Mouse (Mus musculus) gastrocnemius, adult 18-20 months (tissue): ENCODE data around the gene D130052B06Rik. TPM values are rescaled to one million over a fixed set of nuclear protein-coding genes. Genes with fewer than 3 reads are reported as not detected.
A peak's percentile ranks its signal among the peaks of the same experiment; 100 is the strongest.

Source experiments
- DNase-seq: peaks from one replicate; pipeline ENCODE4 v3.0.0; 2021; ENCODE audit warnings: low spot score
- long read RNA-seq, 2 experiments: library from polyadenylated mRNA; stranded (forward); transcript quantifications; one replicate each; pipeline ENCODE4 v2.0.0; 2021
- total RNA-seq, 2 experiments: library from RNA; stranded (reverse); gene quantifications; 2 replicates each; pipeline ENCODE4 v1.2.3; 2021

Gene D130052B06Rik
- total RNA-seq: not detected
- long read RNA-seq, experiment 1: 0 reads
- long read RNA-seq, experiment 2: 0 reads

- no peak for DNase-seq
Measured at GRCm38 (mm10) chr11:33598986-33599385, at the start of gene D130052B06Rik. TSS of gene D130052B06Rik (plus strand) at chr11:33599302.

GRCm38 (mm10) chr11:33550861-33551560 lies 48.1 kb upstream of the D130052B06Rik start:
- DNase-seq: no peak

GRCm38 (mm10) chr11:33554123-33554522 lies 45.0 kb upstream of the D130052B06Rik start:
- DNase-seq: no peak

GRCm38 (mm10) chr11:33563921-33564320 lies 35.2 kb upstream of the D130052B06Rik start:
- DNase-seq: no peak

- no peak for DNase-seq
Measured at GRCm38 (mm10) chr11:33570413-33570812, 28.7 kb upstream of the D130052B06Rik start.

- DNase-seq: no peak
Measured at GRCm38 (mm10) chr11:33574944-33575343, 24.2 kb upstream of the D130052B06Rik start.

- DNase-seq: no peak
Measured at GRCm38 (mm10) chr11:33578859-33579258, 20.2 kb upstream of the D130052B06Rik start, which contains the start of gene Gabrp. TSS of gene Gabrp (minus strand) at chr11:33578959.

- no peak for DNase-seq
Measured at GRCm38 (mm10) chr11:33579621-33580020, 19.5 kb upstream of the D130052B06Rik start.

GRCm38 (mm10) chr11:33586614-33587013 lies 12.5 kb upstream of the D130052B06Rik start:
- no peak for DNase-seq

GRCm38 (mm10) chr11:33590771-33591170 lies 8.3 kb upstream of the D130052B06Rik start:
- no peak for DNase-seq

- DNase-seq: no peak
Measured at GRCm38 (mm10) chr11:33592826-33593225, 6.3 kb upstream of the D130052B06Rik start.

GRCm38 (mm10) chr11:33596655-33597054 lies 2.4 kb upstream of the D130052B06Rik start:
- no peak for DNase-seq

- DNase-seq: no peak
Measured at GRCm38 (mm10) chr11:33603174-33603573, 4.1 kb downstream of the D130052B06Rik start.

GRCm38 (mm10) chr11:33607784-33608183 lies 8.7 kb downstream of the D130052B06Rik start:
- no peak for DNase-seq

- peak; percentile 49 for DNase-seq
Measured at GRCm38 (mm10) chr11:33614218-33614617, 15.1 kb downstream of the D130052B06Rik start.

- DNase-seq: no peak
Measured at GRCm38 (mm10) chr11:33627136-33627742, 28.1 kb downstream of the D130052B06Rik start.

GRCm38 (mm10) chr11:33637107-33637506 lies 38.0 kb downstream of the D130052B06Rik start:
- DNase-seq: no peak

- DNase-seq: no peak
Measured at GRCm38 (mm10) chr11:33649358-33649757, 50.3 kb downstream of the D130052B06Rik start.

GRCm38 (mm10) chr11:33654485-33654884 lies 55.4 kb downstream of the D130052B06Rik start:
- no peak for DNase-seq

- no peak for DNase-seq
Measured at GRCm38 (mm10) chr11:33655221-33655620, 56.1 kb downstream of the D130052B06Rik start.

GRCm38 (mm10) chr11:33655861-33656593 lies 56.9 kb downstream of the D130052B06Rik start:
- DNase-seq: no peak
